Mouse (Mus musculus) spleen, postnatal 4 days (tissue): ENCODE measurements around the gene Dusp13.
A peak's percentile ranks its signal among the peaks of the same experiment; 100 is the strongest.

Experiments used
- DNase-seq, 2 experiments: peaks; one replicate each; pipeline ENCODE4 v3.0.0; 2022; ENCODE audit warnings: low spot score in 2 of 2

Dusp13 gene

DNA sequence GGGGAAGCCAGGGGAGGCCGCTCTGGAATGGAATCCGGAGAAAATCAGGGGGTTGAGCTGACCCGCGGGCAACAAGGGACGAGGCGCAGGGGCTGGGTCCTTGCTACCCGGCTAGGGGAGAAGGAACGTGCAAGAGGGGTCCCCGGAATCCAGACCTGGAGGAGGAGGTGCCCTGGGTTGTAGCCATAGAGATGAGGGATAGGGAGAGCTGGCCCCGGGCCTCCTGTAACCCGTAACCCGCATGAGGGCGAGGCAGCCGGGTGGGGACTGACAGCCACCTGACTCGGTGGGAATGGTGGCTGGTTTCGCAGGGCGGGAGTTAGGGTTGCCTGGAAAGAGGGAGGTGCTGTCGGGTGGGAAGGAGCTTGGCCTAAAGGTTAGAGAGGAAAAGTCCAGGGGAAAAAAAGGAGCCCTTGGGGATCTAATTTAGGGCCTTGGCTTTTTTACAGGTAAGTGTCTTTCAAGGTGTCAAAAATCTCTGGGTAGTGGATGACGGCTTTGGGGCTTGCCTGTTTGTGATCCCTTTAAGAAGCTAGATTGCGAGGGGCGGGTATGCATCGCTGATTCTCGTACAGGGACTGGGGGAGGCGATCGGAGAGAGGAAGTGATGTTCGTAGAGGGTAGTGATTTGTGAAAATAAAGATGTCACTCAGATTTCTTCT is at the start of gene Dusp13:
TSS of gene Dusp13 (minus strand) at position 301 of the 662 bp plus-strand sequence.
- DNase-seq, result peak; percentile 55 to 81

DNA sequence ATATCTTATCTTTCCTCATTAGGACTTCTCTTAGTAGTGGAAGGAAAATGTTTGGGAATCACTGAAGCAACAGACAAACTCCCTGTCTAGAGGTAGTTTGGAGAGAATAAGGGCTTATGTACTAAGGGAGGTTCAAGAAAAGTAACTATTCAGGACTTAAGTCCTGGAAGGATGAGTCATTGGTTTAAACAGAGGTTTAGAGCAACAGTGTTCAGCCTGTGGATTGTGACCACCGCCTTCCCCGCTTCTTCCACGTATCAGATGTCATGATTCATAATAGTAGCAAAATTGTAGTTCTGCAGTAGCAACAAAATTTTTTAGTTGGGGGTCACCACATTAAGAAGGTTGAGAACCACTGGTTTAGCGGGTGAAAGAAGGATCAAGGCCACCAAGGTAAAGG is 49.7 kb upstream of the Dusp13 start:
- no peak for DNase-seq

DNA sequence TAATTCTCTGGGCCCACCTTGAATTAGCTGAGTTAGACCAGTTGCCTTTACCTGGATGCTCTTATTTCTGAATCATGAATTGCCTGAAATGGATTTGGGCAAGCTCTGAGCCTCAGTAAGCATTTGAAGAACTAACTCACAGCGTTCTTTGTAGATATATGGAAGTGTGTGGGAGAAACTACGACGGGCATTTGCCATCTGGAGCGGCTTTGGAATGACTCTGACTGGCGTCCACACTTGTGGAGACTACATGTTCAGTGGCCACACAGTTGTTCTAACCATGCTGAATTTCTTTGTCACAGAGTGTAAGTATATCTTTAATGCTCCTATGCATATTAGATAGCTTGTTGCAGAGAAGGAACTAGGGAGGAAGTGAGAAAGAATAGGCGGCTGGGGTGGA is 41.3 kb upstream of the Dusp13 start:
- DNase-seq, result no peak

DNA sequence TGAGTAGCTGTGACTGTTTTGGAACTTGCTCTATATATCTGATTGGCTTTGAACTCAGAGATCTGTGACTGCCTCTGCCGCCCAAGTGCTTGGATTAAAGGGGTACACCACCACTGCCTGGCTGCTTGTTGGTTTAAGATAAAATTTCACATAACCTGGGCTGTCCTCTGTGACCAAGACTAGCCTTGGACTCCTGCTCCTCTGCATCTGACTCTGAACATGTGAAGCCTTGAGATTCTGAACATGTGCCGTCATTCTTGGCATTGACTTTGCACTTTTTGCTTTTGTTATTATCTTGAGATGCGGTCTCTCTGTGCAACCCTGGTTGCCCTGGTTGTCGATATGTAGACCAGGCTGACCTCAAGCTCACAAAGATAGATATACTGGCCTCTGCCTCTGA is 40.7 kb upstream of the Dusp13 start:
- DNase-seq, result no peak

DNA sequence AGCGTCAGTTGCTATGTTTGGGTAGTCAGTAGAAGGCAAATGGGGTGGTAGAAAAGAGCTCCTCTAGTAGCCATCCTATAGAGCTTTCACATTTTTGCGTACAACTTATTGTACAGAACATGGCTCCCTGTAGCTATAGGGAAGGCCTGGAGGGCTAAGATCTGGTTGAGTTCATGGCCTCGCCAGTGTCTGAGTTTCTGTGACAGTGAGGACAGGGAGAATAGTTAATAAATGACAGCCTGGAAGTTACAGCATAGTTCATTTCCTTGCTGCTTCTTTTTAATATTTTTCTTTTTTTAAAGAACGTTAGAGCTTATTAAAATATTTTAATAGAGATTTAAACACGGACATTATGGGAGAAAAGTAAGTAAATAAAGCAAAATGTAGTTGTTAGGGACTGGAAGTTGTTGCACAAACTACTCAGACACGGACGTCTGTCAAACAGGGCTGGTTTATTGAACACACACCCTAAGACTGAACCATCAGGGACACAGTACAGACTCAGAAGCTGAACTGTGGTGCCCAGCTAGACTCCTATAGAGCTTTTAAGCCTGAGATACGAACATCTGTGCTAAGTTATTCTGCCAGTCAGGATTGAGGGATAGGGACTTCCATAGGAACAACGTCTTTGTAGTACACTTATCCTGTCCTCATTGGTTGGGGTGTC is 39.7 kb upstream of the Dusp13 start:
- DNase-seq, result no peak

DNA sequence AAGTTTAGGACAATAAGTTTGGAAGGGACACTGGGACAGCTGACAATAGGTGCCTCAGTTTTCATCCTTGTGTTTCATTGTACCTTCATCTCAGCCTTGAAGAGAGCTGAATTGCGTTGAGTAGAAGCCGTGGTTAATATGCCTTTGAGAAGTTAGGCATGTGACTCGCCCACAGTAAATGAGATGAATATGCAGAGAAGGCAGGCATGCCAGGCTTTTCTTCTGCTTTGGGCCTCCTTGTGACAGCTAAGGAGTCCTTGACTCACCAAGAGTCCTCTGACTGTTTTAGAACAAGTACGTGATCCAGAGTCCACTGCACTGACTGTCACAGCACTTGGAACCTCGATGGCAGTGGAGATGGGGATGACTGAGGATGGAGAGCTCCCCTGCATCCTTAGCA is 37.1 kb upstream of the Dusp13 start:
- no peak for DNase-seq

DNA sequence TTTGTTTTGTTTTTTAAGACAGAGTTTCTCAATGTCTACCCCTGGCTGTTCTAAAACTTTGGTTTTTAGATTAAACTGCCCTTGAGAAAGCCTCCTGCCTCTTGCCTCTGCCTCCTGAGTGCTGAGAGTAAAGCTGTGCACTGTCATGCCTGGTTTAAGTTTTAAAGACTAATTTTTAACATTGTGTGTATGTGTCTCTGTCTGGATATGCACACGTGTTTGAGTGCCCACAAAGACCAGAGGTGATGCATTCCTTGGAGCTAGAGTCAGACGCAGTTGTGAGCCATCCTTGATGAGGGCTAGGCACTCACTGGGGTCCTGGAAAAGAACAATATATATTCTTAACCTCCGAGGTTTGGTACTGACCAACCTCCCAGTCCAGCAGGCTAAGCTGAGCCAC is 36.4 kb upstream of the Dusp13 start:
- DNase-seq, result no peak

DNA sequence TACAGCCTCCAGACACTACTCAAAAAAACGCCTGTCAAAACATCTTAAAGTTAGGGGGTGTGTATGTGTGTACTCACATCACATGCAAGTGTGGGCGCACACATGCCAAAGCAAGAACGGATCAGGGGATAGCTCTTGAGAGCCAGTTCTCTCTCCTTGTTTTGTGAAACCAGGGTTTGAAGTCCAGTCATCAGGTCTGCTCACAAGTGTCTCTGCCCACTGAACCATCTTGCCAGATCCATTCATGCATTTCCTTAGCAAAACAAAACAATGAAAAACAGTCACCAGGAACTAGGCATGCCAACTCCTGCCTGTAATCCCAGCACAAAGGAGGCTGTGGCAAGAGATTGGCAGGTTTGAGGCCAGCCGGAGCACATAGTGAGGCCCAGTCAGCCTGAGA is 35.5 kb upstream of the Dusp13 start:
- DNase-seq, result no peak

DNA sequence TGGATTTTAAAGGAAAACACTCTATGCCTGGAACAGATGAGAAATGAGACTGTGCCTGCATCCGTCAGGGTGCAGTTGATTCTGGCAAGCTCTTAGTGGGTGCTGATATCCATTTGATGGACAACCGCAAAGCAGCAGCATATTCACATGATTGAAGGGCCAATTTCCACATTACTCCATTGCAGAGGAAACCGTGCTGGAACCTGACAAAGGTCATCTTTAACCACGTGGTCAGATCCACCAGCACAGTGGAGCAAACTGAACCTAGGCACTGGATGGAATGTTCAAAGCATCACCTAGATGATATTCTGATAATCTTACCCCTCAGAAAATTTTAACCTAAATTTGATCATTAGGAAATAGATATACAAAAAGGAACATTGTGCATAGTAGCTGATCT is 25.2 kb upstream of the Dusp13 start:
- no peak for DNase-seq

DNA sequence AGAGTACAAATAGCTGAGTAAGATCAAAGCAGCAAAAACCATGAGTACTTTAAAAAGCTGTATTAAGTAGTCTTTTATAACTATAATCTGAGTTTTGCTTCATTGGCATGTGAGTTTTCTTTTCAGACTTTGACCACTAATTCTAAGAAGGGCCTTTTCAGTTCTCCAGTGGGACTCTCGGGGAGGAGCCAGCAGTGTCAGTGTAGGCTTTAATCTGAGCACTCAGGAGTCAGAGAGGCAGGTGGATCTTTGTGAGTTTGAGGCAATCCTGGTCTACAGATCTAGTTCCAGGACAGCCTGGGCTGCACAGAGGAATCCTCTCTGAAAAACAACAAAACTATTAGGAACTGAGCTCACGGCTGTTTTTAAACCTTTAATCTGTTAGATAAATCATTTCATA is 23.0 kb upstream of the Dusp13 start:
- DNase-seq, result no peak

DNA sequence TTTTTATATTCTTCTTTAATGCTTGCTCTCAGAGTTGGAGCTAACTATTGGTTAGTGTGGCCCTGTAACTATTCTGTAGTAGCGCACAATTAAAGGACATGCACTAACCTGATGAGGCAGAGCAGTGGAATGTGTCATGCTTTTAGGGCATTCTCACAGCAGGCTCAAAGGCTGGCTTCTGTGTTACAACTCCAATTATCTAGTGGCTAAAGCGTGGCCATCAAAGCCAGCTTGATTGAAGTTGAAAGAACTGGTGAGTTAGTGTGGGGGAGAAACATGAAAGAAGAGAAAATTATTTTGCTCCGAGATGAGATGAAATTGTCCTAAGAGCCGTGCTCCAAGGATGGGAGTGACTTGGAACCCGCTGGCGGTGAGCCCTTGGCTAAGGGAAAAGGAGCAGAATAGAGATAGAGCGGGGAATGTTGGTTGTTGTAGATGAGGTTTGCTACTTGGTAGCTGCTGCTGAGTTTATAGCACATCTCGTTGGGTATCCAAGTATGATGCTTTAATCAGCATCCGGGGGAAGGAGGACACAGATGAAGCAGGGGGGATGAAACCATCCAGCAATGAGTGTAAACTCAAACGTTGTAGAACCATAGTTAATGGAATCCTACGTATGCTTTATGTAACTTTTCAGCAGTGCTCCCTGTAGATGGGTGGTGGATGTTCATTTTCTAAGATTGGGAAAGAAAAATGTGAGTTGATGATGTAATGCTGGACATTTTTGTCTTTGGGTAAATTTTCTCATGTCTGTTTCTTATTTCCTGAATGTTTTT is 21.7 kb upstream of the Dusp13 start:
- no peak for DNase-seq

DNA sequence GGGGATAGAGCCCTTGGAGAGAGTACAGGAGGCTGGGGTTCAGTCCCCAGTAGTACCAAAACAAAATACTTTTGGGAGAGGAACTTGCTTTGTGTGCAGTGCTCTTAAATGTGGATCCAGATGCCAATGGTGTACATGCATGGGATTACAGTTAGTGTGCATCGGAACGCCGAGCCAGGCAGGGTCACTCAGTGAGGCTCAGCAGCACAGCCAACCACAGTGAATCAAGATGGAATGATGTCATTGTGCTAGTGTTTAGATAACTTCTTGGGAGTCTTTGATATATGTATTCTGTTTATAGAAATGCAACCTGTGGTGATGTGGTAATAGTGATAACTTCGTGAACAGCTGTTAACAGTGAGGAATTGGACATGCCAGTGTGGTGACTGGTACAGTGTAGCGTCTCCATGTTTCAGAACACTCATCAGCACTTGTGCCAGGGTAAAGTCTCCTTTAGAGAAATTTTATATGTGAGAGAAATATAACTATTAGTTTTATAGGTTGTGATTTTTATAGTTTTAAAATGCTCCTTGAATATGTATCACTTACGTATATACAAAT is 15.5 kb upstream of the Dusp13 start:
- no peak for DNase-seq

DNA sequence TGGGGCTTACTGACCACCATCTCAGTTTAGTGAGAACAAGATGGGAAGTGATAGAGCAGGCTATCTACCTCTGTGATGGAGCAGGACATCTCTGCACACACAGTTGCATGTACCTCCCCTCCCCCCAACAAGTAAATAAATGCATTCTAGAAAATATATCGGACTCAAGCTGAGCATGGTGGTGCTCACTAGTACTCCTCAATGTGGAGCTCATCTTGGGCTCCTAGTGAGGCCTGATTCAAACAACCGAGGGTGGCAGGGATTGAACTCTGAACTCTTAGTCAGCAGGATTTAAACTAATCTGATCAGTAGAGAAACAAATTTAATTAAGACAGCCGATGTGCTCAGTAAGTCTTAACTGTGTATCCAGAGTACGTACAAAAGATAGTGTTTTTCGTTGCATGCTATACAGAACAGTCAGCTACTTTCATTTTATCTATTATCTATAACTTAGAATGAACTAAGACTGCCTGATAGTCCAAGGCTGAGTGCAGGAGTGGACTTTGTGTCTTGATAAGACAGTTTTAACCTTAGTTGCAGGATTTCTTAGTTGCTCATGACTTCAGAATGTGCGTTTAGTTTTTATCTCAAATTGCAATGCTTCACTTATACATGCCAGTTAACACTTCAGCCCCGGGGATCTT is 14.9 kb upstream of the Dusp13 start:
- DNase-seq, result no peak

DNA sequence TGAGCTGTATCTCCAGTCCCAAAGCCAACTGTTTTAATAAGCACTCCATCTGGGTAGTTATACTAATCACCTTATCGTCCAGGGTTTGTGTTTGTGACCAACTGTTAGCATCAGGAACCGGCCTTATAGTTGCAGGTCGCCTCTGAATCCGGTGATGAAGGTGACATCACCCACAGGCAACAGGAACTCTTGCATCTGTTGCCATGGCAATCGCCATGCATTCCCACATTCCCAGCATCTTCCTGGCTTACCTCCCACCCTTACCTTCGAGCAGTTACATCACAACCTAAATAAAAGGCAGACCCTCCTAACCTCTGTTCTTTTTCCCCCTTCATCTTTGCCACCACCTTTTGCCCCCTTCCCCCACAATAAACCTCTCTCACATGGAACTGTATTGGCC is 13.7 kb upstream of the Dusp13 start:
- no peak for DNase-seq

DNA sequence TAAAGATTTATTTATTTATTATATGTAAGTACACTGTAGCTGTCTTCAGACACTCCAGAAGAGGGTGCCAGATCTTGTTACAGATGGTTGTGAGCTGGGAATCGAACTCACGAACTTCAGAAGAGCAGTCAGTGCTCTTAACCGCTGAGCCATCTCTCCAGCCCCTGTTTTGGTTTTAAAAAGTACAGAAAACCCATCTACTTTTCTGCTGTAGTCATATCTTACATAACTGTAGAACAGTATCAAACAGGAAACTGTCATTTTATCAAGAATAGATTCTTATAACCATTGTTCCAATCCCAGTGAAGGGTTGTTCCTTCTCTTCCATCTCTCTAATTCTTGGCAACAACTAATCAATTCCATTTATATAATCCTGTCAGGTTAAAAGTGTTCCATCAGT is 12.8 kb upstream of the Dusp13 start:
- no peak for DNase-seq

DNA sequence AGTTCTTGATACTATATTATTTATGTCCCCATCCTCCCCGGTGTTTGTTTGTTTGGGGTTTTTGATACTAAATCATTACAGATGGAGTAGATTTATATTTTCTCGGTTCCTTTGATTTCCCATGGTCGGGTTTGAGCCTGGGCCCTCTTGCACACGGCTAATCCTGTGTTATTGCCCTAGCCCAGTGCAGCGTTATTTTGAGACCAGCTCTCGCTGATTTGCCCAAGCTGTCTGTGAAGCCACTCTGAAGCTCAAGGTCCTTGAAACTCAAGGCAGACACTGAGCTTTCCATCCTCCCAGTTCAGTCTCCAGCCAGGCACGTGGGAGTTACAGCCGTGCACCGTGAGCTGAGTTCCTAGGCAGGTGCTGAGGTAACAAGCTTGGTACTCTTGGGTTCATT is 10.6 kb upstream of the Dusp13 start:
- DNase-seq, result no peak

DNA sequence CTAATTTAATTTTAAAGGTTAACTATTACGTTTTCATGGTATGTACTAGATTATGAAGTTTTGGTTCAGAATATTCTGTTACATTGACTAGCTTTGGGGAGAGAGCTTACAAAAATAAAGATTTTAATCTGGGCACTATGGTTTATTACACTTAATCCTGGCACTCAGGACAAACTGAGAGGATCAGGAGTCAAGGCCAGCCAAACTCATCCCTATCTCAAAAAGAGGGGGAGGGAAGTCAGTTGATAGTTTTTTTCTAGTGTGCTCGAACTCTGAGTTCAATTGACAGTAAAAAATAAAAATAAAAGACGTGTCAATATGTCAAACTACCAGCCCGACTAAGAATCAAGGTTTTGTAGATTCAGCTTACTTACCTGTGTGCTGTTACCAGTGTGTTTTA is 2.4 kb upstream of the Dusp13 start:
- no peak for DNase-seq

DNA sequence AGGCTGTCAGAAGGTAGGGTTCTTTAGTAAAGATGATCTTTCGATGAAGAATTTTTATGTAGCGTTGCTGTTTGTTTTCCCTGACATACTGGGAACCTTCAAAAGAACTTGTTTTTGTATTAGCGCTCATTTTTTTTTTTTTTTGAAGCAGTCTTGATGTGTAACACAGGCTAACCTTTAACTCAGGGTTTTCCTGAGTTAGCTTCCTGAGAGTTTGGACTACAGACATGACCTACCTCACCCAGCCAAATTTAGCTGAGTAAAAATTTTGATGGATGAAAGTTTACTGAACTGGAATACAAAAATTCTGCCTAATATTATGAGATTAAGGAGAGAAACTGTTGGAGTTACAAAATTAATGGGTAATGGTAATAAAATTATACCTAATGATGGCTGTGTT is 1.4 kb upstream of the Dusp13 start:
- no peak for DNase-seq

DNA sequence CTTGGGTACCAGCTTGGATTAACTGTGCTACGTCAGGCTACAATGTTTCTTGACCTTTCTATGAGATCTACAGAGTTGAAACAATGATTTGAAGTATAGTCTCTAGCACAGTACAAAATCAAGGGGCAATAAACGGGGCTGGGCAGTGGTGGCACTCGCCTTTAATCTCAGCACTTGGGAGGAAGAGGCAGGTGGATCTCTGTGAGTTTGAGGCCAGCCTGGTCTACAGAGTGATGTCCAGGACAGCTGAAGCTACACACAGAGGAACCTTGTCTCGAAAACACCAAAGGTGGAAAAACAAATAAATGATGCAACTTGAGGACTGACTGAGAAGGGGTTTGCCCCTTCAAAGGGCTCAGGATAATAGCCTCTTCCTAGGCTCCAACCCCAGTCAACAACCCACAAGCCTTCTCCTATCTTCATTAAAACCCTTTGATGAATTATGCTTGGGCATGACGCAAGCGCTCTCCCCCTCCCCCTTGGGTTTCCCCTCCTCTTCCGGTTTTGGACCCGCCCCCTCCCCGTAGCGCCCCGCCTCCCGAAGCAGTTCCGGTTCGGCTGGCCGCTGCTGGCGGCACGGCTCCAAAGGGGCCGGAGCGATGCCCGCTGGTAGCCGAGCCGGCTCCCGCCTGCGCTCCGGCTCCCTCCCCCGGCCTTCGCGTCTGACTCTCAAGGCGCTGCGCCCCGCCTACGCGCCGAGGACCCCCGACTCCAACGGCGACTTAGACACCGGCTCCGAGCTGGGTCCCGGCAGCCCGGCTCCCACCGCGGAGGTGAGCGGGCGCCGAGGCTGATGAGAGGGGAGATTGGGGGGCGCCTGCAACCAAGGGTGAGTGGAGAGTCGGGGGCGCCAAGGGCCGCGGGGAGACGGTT is 737 bp downstream of the Dusp13 start, which contains the start of gene Samd8:
TSS of gene Samd8 (plus strand) at position 524 of the 873 bp plus-strand sequence.
- DNase-seq, result peak; percentile 80 to 92

DNA sequence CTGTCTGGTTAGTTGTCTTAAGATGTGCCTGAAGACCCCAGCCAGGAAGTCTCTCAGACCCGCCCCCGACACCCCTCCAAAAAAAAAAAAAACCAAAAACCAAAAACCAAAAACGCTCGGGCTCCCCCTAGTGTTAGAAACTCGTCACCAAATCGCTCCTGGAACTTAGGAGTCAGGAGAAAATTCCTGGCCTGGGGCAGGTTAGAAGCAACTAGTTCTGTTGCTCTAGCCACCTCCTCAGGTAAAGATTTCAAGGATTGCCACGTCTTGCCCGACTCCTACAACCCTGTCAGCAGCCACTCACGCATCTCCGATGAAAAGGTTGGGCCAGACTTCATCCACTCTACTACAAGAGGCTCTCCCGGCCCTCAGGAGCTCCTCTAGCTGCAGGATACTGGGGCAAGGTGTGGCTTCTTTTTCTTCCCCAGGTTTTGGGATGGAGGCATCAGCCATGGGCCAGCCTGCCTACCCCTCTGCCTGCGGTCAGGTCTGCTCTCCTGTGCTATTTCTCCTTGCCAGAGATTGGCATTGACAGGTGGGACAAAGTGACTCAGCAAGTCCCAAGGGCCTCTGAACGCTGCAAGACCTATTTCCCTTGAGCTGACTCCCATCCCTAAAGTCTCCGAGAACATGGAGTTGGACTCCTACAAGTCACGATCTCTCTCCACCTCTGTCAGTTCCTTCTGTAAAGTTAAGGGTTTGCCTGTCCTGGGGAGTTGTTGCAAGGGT is 2.7 kb downstream of the Dusp13 start:
- DNase-seq, result peak; percentile 37 to 76
